Mouse (Mus musculus) liver, embryonic 13.5 days (tissue): ENCODE measurements around the gene Sowahc. TPM values are rescaled to one million over a fixed set of nuclear protein-coding genes. Genes with fewer than 3 reads are reported as not detected.

ENCODE experiments used
- polyA plus RNA-seq: library from polyadenylated mRNA; unstranded; fragments of >200 nt; fragmentation: Nextera tagmentation; extraction: Ambion mirVana; gene quantifications from 2 replicates; pipeline ENCODE4 v1.2.1, GENCODE M21; 2015

The Sowahc gene
- polyA plus RNA-seq, 1 experiment from 2014 or later = 1.5 TPM

Other genes starting within 250 kb of the Sowahc start
- gene Sept10, start 106 bp upstream of the Sowahc start, polyA plus RNA-seq = 11.5 and 14.3 TPM in 2 replicates
- 13.9 and 16.9 TPM in 2 replicates for gene P4ha1, start 101.3 kb downstream of the Sowahc start, polyA plus RNA-seq
- 4.3 and 12.1 TPM in 2 replicates for gene Gm10273, start 173.7 kb downstream of the Sowahc start, polyA plus RNA-seq
- gene Pla2g12b, start 181.7 kb downstream of the Sowahc start, polyA plus RNA-seq = 45.4 and 51.5 TPM in 2 replicates
- gene Oit3, start 219.8 kb downstream of the Sowahc start, polyA plus RNA-seq = 22.1 and 23.5 TPM in 2 replicates